Mouse (Mus musculus): ENCODE results near the gene Sod1. TPM values are rescaled to one million over a fixed set of nuclear protein-coding genes. Genes with fewer than 3 reads are reported as not detected.
A peak's percentile ranks its signal among the peaks of the same experiment; 100 is the strongest.
"Not testable (repeated sequence)": the region's sequence is repeated elsewhere in the genome, so short reads cannot be mapped to it uniquely, and the experiment has no call there.

Gene Sod1
- polyA plus RNA-seq, 1 experiment from 2014 or later, result 1,316 TPM

GRCm38 (mm10) chr16:90217926-90218325 lies 2.6 kb upstream of the Sod1 start:
- H3K4me2 ChIP-seq, result no peak overlapping the region
- TF ChIP-seq CTCF (IDR thresholded peaks at IDR 0.05; ENCODE audit: low read depth), result no peak
- peak overlapping the region; percentile 48; the same call in 1 of the 2 replicates for H3K27ac ChIP-seq (ENCODE audit: low read depth)
- ATAC-seq (ENCODE audit: insufficient read depth) (no peak), DNase-seq (no peak)
- no peaks in the 10 kb centered on the region for H3K36me3 ChIP-seq (ENCODE audit: insufficient read depth)
- H3K9ac ChIP-seq, result no peak overlapping the region
- no peaks in the 10 kb centered on the region for H3K27me3 ChIP-seq (ENCODE audit: insufficient read depth, low read length)
- 49% methylated on average over 4 of the region's 4 CpGs for WGBS
- peaks cover 6% of the 10 kb centered on the region for H3K4me1 ChIP-seq (ENCODE audit: insufficient read depth)
- no peak overlapping the region for H3K4me3 ChIP-seq (ENCODE audit: low read depth, low read length)
- H3K9me3 ChIP-seq (ENCODE audit: low read depth, low read length), result no peaks in the 10 kb centered on the region

GRCm38 (mm10) chr16:90219445-90219844 lies 1.1 kb upstream of the Sod1 start:
- H3K4me3 ChIP-seq (ENCODE audit: low read depth, low read length); H3K4me2 ChIP-seq; H3K4me1 ChIP-seq (ENCODE audit: insufficient read depth); H3K9ac ChIP-seq; H3K27ac ChIP-seq (ENCODE audit: low read depth); H3K9me3 ChIP-seq (ENCODE audit: low read depth, low read length); DNase-seq; ATAC-seq (ENCODE audit: insufficient read depth); H3K27me3 ChIP-seq (ENCODE audit: insufficient read depth, low read length): not testable (repeated sequence)
- WGBS, result 65% methylated on average over 4 of the region's 4 CpGs
- peaks cover 12% of the 10 kb centered on the region for H3K36me3 ChIP-seq (ENCODE audit: insufficient read depth)

- Histone ChIP-seq H3K27ac (ENCODE audit: low read depth) (peak overlapping the region; percentile 94), H3K4me3 (ENCODE audit: low read depth, low read length) (peak overlapping the region; percentile 95), H3K4me2 (peak overlapping the region; percentile 91), H3K36me3 (ENCODE audit: insufficient read depth) (peaks cover 28% of the 10 kb centered on the region), H3K9ac (peak overlapping the region; percentile 96), H3K4me1 (ENCODE audit: insufficient read depth) (peaks cover 6% of the 10 kb centered on the region), H3K27me3 (ENCODE audit: insufficient read depth, low read length) (no peaks in the 10 kb centered on the region), H3K9me3 (ENCODE audit: low read depth, low read length) (no peaks in the 10 kb centered on the region)
- peak; percentile 53 for DNase-seq
- peak; percentile 79 for ATAC-seq (ENCODE audit: insufficient read depth)
- under 1% methylated on average over 45 of the region's 52 CpGs for WGBS
- TF ChIP-seq CTCF (IDR thresholded peaks at IDR 0.05; ENCODE audit: low read depth), result no peak
These were observed 408 bp downstream of the Sod1 start for GRCm38 (mm10) chr16:90220892-90221431.

- H3K36me3 ChIP-seq (ENCODE audit: insufficient read depth), result peaks cover 33% of the 10 kb centered on the region
- WGBS, result 1% methylated on average over 20 of the region's 20 CpGs
- H3K4me3 ChIP-seq (ENCODE audit: low read depth, low read length), result peak overlapping the region; percentile 95
- no peaks in the 10 kb centered on the region for H3K9me3 ChIP-seq (ENCODE audit: low read depth, low read length)
- peaks cover 6% of the 10 kb centered on the region for H3K4me1 ChIP-seq (ENCODE audit: insufficient read depth)
- DNase-seq (peak; percentile 46), ATAC-seq (ENCODE audit: insufficient read depth) (no peak)
- H3K27ac ChIP-seq (ENCODE audit: low read depth), result peak overlapping the region; percentile 94
- peak overlapping the region; percentile 91 for H3K4me2 ChIP-seq
- peak overlapping the region; percentile 96 for H3K9ac ChIP-seq
- no peak for TF ChIP-seq CTCF (IDR thresholded peaks at IDR 0.05; ENCODE audit: low read depth)
- H3K27me3 ChIP-seq (ENCODE audit: insufficient read depth, low read length), result no peaks in the 10 kb centered on the region
These were observed 1.0 kb downstream of the Sod1 start for GRCm38 (mm10) chr16:90221441-90222070.

- no peak overlapping the region for H3K4me2 ChIP-seq
- no peak overlapping the region for H3K9ac ChIP-seq
- H3K36me3 ChIP-seq (ENCODE audit: insufficient read depth), result peaks cover 53% of the 10 kb centered on the region
- TF ChIP-seq CTCF (IDR thresholded peaks at IDR 0.05; ENCODE audit: low read depth), result no peak
- DNase-seq (no peak), ATAC-seq (ENCODE audit: insufficient read depth) (no peak)
- WGBS, result 89% methylated on average over 6 of the region's 6 CpGs
- H3K27me3 ChIP-seq (ENCODE audit: insufficient read depth, low read length), result no peaks in the 10 kb centered on the region
- no peak overlapping the region for H3K27ac ChIP-seq (ENCODE audit: low read depth)
- no peaks in the 10 kb centered on the region for H3K4me1 ChIP-seq (ENCODE audit: insufficient read depth)
- H3K9me3 ChIP-seq (ENCODE audit: low read depth, low read length), result no peaks in the 10 kb centered on the region
- H3K4me3 ChIP-seq (ENCODE audit: low read depth, low read length), result no peak overlapping the region
These were observed 9.3 kb downstream of the Sod1 start for GRCm38 (mm10) chr16:90229897-90230296.

GRCm38 (mm10) chr16:90231302-90231701 lies 10.7 kb downstream of the Sod1 start:
- DNase-seq (no peak), ATAC-seq (ENCODE audit: insufficient read depth) (no peak)
- no peak overlapping the region for H3K9ac ChIP-seq
- 85% methylated on average over 7 of the region's 7 CpGs for WGBS
- no peak for TF ChIP-seq CTCF (IDR thresholded peaks at IDR 0.05; ENCODE audit: low read depth)
- no peaks in the 10 kb centered on the region for H3K9me3 ChIP-seq (ENCODE audit: low read depth, low read length)
- H3K36me3 ChIP-seq (ENCODE audit: insufficient read depth), result peaks cover 41% of the 10 kb centered on the region
- H3K4me1 ChIP-seq (ENCODE audit: insufficient read depth), result no peaks in the 10 kb centered on the region
- H3K27ac ChIP-seq (ENCODE audit: low read depth), result no peak overlapping the region
- no peak overlapping the region for H3K4me3 ChIP-seq (ENCODE audit: low read depth, low read length)
- H3K4me2 ChIP-seq, result no peak overlapping the region
- no peaks in the 10 kb centered on the region for H3K27me3 ChIP-seq (ENCODE audit: insufficient read depth, low read length)

- H3K9me3 ChIP-seq (ENCODE audit: low read depth, low read length), result no peaks in the 10 kb centered on the region
- no peak for ATAC-seq (ENCODE audit: insufficient read depth)
- no peak overlapping the region for H3K9ac ChIP-seq
- peaks cover 48% of the 10 kb centered on the region for H3K36me3 ChIP-seq (ENCODE audit: insufficient read depth)
- 89% methylated on average over 10 of the region's 10 CpGs for WGBS
- TF ChIP-seq CTCF (IDR thresholded peaks at IDR 0.05; ENCODE audit: low read depth), result no peak
- H3K4me1 ChIP-seq (ENCODE audit: insufficient read depth), result no peaks in the 10 kb centered on the region
- H3K27ac ChIP-seq (ENCODE audit: low read depth), result no peak overlapping the region
- DNase-seq, result no peak
- H3K4me2 ChIP-seq, result no peak overlapping the region
- no peak overlapping the region for H3K4me3 ChIP-seq (ENCODE audit: low read depth, low read length)
- no peaks in the 10 kb centered on the region for H3K27me3 ChIP-seq (ENCODE audit: insufficient read depth, low read length)
These were observed 13.1 kb downstream of the Sod1 start for GRCm38 (mm10) chr16:90233702-90234101.
